Mouse (Mus musculus) thymus, postnatal 10 days (tissue): ENCODE measurements at regions not wholly inside any gene's neighbourhood (a gene's known extent, or its start where the extent isn't known, plus 50 kb on each side); places are given as distances from the start of the nearest gene placed in this dataset.
A peak's percentile ranks its signal among the peaks of the same experiment; 100 is the strongest.

ENCODE experiments used
- DNase-seq, 2 experiments: peaks; one replicate each; pipeline ENCODE4 v3.0.0; 2021; ENCODE audit warnings: low spot score in 2 of 2

DNA sequence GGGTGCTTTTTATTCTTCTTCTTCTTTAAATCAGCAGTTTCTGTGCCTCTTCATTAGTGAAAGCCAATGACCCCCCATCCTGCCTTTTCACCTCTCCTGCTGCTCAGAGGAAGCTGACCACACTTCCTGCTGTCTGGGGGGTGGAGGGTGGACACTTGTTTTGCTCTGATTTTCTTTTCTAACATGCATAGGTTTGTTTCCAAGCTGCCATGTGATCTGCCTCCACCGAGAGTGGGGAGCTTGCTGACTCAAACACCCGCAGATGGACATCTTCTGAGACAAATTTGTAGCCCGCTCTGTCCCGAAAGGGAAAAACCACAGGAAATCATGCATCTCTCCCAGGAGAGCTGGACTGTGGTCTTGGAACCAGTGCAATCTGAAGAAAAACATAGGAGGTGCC, 141.3 kb downstream of the Gm826 start:
- DNase-seq: no peak

DNA sequence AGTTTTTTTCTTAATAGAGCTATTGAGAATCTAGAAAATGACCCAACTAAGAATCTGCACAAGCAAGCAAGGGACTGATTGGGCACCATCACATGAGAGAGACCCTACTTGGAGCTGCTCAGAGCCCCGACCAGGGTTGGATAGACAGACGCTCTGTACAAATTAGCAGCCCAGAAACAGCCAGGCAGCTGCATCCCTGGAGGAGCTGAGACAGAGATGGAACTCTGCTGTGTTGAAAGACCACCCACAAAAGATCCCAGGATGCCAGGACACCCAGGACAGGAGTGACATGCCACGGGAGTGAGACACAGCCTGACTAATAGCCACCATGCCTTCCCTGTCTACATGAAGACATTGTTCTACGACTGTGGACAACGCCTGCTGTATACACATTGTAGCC, 147.9 kb downstream of the Gm826 start:
- no peak for DNase-seq

DNA sequence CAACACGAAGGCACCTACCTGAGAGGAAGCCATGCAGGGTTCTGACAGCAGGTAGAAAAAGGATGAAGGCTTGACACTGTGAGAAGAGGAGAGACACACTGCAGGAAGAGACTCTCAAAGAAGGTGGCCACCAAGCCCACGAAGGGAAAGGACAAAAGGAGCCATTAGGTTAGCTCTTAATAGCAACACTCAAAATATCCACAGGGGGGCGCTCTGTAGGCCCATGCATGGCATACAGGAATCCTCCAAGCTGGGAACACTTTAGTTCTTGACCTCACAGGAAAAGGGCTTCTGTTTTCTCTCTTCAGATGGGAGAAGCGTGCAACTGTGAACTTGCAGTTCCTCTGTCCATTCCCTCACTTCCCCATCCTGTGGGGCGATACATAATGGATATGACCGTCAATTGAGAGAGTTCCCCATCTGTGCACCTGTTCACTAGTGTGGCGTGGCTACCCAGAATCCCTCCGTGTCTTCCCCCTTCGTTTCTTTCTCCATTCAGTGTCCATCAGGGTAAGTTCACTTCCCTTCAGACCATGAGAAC, 162.9 kb downstream of the Gm826 start:
- peak; percentile 3 to 13 for DNase-seq

DNA sequence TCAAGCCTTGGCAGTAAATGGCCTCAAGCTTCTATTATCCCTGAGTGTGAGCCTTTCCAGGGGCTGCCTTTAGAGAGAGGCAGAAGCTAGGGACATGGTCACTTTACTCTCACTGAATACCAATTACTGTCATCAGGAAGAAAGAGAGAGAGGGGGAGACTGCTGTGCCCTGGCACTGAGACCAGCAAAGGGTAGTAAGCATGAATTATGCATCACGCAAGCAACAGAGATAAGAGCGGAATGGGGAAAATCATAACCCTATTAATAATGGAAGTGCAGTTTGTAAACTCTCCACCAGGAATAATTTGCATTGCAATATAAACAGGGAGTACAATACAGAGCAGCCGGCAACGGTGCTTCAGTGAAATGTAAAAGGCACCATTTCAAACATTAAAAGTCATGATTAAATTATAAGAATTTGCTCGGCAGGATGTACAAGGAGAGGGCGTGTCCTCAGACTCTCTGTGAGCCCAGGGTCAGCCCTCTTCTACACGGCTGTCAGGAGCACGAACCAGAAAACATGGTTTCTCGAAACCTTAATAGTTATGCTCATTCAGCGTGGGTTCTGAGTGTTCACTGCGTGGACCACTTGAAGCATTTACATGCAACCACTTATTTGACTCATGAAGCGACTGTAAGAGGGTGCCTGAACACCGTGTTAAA, 175.2 kb downstream of the Gm826 start:
- no peak for DNase-seq

DNA sequence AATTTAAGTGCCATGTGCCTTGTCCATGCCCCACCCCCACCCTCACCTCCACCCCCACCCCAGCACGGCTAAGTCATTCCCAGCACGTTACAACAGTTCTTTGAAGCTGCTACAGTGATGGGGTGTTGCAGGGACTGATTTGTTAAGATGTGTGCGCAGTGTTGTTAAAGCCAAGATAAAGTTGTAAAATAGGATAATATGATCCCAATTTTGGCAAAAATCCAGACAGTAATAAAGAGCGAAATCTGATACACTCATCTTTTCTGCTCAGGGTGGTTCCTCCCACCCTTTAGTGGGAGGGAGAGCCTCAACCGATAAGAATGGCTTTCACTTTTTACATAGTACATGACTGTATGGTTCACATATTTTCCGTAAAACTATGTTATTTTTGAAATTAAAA, 180.2 kb downstream of the Gm826 start:
- no peak for DNase-seq

DNA sequence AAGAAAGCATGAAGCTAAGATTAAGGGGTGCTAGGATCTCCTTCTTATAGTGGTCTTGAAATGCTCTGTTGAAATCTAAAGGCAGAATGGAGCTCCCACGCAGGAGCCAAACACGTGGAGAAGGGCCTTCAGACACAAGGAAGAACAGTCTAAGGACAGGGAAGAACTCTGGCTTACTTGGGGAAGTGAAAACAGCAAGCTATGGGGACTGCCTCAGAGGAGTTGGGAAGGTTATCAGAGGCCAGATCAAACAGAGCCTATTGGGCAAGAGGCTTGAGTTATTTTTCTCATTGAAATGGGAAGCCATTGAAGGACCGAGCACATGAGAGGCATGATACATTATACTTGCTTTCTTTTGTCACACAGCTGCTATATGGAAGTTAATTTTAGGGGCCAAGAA, 181.9 kb downstream of the Gm826 start:
- DNase-seq: no peak

DNA sequence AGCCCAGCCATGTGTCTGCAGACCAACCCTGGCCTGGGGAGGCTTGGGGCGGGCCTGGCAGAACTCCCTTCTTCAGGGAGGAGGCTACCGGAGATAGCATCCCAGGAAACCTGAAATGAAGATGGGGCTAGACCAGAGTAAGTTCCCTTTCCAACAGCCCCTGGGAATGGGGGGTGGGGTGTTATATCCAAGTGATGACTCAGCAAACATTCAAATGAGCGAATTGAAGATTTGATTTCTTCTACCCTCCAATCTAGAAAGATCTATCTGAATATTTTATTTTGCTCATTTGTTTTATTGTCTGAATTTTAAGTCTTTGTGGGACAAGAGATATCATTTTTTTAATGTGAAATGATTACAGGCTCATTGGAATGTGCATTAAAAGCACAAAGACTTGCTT, 185.0 kb downstream of the Gm826 start:
- DNase-seq: no peak

DNA sequence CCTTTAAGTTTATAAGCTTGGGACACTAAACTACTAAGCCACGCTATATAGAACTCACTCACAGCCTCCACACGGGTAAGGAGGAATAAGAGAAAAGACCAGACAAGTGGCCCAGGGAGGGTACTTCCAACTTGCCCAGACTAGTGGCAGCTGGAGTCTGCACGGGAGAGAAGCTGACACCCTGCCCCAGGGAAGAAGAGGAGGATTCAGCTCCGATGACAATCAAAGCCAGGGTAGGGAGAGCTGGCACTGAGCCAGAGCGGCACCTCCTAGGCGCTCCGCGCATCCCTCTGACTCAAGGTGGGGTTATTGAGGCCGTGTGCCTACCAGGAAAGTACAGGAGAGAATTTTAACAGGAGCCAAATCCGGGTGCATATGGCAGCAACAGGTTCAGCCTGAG, 185.4 kb downstream of the Gm826 start:
- DNase-seq: no peak

DNA sequence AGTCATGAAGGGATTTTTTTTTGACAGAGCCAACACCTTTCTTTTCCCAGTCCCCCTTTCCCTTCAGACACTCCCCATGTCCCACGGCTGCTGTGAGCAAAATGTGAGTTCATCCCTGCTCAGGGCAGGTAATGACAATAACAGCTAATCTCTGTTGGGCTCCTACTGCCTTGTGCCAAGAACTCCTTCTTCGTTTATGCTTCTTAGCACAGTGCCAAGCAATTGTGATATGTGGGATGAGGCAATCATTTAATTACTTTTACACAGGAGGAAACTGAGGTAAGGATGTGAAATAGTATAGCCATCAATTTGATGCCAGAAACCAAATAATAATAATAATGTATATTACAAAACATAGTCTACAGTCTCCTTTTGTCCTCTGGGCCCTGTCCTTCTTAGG, 185.9 kb downstream of the Gm826 start:
- no peak for DNase-seq

DNA sequence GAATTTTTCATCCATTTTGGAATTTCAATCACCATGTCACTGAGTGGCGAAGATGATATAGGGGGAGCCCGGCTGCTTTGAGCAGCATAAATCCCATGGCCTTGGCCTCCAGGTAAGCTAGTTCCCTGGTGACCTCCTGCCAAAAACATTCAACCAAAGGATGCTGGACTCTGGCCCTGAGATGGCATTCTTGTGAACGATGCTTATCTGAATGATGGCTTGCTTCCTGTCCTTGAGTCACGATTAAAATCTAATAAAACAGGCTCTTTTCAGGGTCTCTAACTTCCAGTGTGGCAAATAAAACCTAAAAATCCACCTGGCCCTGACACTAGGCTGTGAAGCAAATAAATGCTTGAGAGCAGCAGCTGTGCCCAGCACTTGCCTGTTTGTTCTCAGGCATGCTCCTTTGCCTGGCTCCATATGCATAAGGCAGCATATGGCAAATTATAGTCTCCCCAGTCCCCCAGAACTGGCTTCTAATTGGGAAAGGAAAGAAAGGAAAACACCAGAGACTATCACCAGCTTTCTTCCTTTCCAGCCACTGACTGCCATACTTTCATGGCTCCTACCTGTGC, 193.7 kb downstream of the Gm826 start:
- no peak for DNase-seq

DNA sequence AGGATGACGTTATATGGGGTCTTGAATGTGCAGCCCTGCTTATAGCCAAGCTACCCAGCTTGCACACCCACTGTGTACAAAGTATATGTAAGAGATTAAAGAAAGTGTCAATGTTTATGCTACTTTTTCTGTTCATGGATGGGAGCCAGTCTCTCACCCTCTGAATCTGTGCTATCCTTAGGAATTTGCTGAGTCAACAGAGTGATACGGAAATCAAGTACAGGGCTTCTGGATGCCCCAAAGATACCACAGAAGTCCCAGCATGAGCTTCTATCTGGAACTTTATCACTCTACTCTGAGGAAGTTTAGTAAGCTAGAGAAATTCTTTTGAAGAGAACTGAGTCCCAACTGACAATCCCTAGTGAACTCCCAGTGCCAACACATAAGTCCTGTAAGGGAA, 195.9 kb downstream of the Gm826 start:
- DNase-seq: no peak

DNA sequence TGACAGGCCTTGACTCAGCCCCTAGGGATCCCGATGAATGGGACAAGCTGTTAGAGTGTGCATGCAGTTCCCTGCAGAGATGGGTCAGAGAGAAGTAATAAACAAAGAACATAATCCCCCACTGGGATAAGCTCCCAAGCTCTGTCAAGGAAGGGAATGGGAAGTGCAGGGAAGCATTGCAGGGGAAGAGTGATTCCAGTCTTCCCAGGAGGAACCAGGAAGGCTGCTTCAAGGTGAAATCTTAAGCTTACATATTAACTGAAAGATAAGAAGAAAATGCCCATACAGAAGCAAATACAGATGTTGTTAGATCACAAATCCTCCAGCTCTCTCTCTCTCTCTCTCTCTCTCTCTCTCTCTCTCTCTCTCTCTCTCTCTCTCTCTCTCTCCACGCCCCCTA, 202.2 kb downstream of the Gm826 start:
- no peak for DNase-seq

DNA sequence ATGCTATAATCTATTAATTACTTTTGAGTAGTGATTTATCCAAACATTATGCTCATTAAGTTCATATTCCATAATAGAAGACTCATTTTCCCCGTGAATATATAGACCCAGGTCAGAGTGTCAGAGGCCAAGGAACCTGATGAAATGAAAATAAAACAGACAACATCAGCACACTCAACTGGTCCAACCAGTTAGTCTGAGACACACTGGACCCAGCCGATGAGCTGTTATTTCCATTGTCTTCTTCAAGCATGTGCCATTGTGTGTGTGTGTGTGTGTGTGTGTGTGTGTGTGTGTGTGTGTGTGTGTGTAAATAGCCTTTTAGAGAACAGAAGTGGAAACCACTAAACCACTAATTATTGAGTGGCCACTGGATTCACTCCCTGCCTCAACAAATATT, 202.6 kb downstream of the Gm826 start:
- DNase-seq: no peak

DNA sequence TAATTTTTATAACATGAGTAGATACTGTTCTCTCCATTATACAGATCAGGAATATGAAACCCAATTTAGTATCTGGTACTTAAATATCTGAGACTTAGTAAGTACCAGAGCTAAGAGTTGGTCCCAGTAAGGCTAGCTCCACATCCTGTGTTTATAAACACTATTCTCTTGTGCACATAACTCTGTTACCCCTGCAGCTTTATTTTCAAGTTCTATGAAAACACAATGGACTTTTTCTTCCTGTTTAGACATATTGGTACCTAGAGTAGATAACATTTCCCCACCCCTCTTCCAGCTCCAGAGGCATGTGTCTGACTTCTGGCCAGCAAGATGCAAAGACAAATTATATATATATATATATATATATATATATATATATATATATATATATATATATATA, 216.8 kb downstream of the Gm826 start:
- DNase-seq: no peak

DNA sequence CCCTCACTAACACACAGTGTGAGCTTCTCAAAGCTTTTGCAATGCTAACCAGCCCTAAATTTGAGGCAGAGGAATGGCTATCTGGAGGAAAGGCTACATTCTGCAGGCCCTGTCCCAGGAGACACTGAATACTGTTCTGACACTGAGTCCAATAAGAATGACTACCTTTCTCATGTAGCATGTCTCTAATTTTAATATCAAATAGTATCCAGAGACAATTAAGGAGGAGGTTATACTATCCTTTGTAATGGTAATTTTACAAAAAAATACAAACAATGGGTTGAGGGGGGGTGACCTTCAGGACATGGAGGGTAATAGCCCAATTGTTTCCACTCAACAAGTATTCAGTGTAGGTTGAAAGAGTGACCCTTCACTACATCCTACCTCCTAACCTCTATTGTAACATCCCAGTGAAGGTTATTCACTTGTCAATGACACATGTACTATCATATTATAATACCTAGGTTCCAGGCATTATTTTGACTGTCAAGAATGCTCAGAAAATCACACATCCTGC, 222.7 kb downstream of the Gm826 start:
- no peak for DNase-seq

DNA sequence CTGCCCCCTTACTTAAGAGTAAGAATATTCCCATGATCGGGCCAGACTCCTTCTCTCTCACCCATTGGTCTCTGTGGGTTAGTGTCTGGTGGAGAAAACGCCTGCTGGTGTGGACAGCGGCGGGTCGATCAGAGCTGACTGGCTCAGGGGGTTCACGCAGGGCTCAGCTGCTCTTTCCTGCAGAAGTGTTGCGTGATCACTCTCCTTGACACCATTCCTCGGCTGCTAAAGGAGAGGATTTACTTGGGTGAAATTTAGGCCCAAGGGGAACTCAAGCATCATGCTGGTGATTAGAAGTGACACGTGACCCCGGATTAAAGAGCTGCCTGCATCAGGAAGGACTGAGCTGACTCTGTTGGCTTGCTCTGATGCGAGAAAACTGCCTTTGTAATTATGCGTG, 240.9 kb downstream of the Gm826 start:
- no peak for DNase-seq

DNA sequence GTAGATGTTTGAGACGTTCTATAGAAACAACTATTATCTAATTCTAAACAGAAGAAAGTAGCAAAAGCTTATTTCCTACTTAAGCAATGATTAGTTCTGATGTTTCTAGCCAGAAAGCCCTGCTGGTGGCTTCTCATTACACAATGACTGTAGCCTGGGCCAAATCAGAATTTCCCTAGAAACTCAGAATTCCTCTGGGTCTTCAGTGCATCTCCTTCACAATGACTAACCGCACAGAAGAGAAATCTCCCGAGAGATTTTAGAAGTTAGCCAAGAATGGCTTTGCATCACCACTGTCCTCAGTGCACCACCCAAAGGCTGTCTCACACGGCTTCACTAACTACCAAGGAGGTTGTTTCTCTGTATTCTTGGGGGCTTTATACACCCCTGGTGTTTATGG, 248.0 kb downstream of the Gm826 start:
- DNase-seq: no peak

DNA sequence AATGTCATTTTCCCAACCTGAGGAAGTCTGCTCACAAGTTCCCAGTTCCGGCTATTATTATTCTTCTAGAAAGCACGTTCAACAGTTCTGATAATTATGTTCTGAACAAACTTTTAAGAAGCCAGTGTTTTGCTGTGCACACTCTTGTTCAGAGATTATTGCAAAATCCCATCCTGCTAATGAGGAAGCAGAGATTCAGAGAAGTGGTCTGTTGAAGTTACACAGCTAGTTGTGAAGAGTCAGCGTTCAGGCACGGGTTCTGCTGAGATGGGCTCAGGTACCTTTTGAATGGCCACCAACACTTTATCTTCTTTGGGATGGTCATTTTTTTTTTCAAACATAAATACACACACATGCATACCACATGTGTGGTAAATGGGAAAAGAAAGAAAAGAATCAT, 250.3 kb downstream of the Gm826 start:
- no peak for DNase-seq

DNA sequence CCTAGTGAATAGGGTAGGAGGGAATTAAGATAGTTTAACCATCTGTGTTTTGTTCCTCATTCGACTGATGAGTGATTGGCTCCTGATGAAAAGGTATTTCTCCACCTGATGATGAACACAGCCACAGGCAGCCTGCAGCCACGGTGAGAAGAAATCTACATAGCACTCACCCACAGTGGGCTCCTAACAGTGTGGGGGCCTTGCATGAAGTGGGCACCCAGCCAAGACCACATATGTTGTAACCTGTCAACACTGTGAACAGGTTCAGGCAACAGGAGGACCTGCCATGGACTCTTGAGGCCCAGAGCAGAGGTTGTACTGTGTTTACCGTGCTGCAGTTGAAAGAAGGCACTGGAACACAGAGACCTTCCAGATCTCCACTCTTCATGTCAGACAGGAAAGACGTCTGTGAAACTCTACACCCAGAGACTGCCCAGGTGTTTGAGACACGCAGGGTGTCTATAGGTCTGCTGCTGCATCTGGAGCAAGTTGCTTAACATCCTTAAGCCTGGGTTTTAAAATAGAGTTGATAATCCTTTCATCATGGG, 251.8 kb downstream of the Gm826 start:
- no peak for DNase-seq

DNA sequence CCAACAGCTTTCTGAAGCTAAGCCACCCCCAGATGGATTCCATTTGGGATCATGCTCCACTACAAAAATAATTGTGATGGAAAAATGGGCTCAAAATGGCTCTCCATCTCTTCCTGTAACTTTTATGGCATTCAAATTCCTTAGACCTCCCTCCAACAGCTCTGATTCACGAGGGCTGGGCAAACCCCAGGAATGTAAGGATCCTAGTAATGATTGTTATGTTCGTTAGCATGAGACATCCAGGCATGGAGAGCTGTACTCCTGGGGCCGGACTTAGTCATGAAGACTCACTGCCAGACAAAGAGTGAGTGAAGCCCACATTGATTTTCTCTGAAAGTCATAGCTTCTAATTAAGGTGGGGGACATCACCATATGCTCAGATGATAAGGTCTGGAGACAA, 258.3 kb downstream of the Gm826 start:
- DNase-seq: no peak

DNA sequence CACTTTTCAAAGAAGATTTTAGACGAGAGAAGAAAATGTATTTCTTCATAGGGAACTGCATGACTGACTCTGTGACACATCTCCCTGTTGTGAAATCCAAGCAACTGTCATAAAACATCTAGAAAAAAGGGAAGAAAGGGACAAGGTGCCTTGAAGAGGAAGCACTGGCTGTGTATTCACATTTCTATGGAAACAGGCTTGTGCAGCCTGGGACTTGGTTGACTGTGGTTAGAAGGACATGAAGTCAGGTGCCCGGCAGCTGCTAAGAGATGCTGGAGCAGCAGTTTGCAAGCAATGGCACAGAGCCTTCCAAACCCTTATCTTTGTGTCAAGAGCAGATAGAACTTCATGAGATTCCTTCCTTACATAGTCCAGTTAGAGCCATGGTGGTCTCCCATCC, 263.5 kb downstream of the Gm826 start:
- DNase-seq: no peak

DNA sequence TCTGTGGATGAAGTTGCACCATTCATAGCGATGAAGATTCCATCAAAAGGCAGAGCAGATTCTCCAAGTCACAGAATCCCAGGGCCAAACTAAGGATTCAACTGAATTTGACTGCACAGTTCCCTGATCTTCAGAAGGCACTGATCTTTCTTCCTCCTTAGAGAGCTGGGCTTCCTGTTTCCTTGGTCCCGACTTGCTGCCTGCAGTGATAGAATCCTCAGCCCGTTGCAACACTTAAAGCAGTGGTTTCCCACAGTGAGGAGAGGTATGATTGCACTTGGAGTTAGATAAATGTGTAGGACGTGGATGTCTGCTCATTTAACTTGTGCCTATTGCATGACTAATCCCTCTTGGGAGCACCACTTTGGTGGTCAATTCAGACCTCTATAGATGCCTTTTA, 265.2 kb downstream of the Gm826 start:
- DNase-seq: no peak

DNA sequence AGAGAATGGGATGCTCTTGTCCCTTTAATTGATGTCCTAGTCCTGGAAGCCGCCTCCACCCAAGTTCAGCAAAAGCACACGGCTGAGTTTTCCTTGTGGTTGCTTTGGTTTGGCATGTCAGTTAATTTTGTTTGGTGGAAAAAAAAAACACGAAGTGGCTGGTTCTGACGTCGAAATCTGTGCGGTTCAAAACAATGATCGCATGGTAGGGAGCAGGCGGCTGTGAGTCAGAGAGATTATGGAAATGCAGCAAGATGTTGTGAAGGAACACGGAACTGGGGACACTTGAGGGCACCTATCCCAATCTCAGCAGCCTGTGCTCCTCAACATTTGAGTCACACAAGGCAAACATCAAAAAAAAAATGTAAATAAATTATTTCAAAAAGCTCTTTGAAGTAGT, 266.1 kb downstream of the Gm826 start:
- DNase-seq: no peak
